Mouse (Mus musculus): ENCODE data around the gene Cdc42se1.

Gene Cdc42se1

DNA sequence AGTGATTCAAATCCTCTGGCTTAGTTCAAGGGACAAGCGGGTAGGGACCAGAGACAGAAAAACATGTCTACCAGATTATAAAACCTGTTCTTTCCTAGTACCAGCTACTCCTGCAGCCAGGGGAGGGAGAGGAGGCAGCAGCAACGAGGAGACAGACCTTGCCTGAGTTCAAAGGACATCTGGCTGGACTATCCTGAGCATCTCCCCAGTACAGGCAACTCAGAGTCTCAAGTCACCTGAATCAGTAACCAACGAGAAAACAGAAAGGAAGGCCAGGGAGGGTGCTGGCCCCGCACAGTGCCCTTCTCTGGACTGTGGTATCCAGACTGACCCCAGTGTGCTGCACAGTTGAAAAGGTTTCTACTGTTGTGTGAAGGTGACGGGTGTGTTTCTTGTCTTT lies 28.4 kb downstream of the Cdc42se1 start:
- DNase-seq = no peak

DNA sequence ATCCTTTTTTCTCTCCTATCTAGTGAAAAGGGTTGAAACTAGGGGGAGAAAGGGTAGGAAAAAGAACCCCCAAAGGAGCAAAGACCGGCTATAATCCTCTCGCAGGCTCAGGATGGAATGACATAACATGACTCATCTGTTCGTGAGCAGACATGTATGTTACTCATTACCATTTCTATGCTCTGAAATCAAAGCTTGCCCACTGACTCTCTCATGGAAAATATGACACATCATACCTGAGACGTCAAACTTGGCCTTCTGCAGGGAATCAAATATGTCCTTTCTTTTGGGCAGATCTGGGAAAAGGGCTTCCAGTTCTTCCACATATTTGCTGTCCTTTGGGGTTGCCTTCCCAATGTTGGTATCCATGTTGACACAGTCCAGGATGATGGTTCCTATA lies 33.4 kb downstream of the Cdc42se1 start:
- DNase-seq = no peak

DNA sequence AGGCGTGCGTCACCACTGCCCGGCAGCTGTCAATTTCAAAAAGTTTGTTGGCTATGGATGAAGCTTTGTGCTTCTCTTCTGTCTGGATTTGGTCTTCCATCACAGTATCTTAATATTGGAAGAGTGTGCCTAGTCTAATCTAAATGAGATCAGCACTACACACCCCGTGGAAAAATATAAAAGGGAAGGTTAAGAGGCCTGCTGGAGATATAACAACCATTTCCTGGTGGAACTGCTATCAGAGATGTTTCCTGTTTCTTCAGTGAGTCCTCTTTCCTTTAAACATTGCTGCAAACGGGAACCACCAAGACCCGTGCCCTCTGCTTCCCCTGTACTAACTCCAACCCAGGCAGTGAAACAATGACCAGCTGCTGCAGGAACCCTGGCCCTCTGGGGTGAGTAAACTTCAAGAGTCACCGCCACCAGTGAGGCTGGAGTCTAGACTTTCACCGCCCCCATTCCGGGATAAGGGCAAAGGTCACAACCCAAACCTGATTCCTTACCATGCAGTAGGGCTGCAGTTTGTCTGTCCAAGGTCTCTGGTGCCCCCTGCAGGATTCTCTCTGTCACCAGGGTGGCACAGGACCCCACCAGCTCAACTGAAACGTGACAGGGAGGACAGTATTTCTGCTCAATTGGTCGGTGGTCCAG lies 34.7 kb downstream of the Cdc42se1 start:
- no peak for DNase-seq

DNA sequence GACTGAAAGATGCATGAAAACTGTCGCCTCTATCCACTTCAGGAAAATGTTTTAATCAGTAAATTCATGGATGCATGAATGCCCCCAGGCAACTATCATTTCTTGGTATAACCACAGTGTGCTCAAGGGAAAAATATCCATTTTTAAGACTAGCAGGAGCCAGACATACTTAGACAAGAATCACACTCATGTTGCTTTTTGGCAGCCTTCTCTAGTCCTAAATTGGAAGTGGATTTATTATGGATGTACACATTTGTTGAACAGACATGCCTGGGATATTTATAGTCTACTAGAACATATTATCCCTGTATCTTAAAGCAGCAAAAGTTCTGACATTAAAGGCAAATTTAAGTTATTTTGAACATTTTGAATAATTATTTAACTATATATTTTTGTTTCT lies 36.2 kb downstream of the Cdc42se1 start:
- DNase-seq = no peak

DNA sequence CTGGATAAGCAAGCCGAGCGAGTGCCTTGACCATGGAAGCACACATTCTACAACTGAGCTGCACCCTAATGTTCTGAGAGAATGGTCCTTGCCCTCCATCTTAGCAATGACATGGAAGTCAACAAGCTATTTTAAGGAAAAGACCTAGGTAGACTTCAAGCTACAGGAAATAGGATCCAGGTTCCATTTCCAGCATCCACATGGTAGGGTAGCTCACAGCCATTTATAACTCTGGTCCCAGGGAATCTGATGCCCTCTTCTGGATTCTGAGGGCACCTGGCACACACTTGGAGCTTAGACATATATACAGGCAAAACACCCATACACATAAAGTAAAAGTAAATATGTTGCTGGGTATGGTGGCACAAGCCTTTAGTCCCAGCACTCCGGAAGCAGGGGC lies 37.5 kb downstream of the Cdc42se1 start:
- no peak for DNase-seq

DNA sequence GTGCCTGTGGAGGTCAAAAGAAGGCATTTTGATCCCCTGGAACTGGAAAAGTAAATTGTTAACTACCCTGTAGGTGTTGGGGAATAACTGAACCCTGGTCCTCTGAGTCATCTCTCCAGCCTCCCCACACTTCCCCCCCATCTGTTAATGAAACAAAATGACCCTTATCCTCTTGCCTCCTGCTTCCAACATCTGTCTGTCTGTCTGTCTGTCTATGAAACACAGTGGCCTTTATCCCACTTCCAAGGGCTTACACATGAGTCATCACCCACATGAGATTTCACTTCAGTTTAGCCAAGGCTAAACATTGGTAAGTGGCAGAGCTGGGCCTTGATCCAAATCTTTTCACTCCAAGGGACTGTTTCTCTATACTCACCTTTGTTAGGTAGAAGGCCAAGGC lies 39.3 kb downstream of the Cdc42se1 start:
- no peak for DNase-seq

DNA sequence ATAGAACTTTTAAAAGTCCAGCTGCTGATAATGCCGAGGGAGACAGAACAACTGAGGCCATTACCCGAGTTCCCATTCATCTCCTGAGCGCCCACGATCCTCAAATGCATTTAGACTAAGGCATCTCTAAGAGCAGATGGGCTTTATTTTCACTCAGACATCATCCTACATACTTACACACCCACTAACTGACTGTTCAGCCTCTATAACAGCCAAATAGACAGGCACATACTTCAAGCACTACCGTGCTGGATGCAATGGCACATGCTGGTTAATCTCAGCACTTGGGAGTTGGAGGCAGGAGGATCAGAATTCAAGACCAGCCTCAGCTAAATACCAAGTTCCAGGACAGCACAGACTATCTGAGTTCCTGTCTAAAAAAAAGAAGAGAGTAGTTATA lies 41.3 kb downstream of the Cdc42se1 start:
- DNase-seq = no peak

DNA sequence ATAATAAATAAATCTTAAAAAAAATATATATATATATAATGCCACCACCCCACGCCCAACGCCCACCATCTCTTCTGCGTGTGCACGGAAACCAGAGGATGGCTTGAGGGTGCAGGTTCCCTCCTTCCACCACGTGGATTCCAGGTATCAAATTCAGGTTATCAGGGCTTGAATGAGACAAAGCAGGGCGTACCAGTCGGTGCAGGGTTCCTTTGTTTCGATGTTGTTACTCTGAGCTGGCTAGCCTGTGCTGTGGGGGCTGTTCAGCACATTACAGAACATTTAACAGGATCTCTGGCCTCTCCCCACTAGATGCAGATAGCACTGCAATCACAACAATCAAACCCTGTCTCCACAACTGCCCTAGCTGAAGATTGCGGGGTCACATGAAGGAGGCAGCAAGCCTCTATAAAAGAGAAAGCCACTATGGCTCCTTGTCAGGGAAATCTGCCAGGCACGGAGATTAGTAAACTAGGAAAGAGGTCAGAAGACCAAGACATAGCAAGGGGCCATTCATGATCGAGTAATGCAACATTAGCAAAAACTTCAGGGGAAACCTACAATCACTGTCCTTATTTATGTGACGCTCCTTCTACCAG lies 42.3 kb downstream of the Cdc42se1 start:
- DNase-seq = no peak

DNA sequence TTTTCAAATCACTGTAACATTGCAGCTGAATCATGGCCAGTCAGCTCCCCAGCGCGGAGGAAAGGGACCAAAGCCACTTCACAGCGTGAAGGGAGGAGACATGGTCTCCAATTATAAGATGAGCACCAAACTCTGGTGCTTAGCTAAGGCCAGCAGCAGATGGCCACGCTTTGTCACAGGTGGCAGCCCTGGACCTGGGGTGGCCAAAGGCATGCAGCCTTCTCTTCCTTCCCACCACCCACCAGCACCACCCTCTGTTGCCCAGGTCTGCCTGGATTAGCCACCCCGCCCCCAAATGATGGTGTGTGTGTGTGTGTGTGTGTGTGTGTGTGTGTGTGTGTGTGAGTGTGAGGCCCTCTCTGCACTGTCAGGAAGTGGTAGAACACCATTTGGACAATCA lies 44.9 kb downstream of the Cdc42se1 start:
- DNase-seq = peak; percentile 92

DNA sequence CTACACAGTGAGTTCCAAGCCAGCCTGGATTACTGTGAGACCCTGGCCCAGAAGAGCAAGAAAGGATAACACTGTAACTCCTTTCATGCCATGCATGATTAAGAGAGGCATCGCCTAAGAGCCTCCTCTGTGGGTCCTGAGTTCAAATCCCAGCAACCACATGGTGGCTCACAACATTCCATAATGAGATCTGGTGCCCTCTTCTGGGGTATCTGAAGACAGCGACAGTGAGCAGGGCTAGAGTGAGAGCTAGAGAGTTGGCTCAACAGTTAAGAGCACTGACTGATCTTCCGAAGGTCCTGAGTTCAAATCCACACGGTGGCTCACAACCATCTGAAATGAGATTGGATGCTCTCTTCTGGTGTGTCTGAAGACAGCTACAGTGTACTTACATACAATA lies 45.9 kb downstream of the Cdc42se1 start:
- DNase-seq = no peak

DNA sequence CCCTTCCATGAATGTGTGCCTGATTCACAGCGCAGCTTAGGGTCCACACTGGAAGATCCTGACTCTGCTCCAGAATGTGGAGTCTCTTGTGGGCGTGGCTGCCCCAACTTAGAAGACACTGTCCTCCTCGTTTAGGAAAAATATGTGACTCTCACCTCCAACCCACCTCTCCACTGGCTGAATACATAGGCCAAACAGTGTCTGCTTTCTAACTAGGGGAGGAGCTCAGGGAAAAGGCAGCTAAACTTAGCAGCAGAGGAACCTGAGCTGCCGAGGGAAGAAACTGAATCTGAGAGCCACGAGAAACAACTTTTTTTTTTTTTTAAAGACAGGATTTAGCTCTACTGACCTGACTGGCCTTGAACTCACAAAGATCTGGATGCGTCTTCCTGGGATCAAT lies 46.6 kb downstream of the Cdc42se1 start:
- DNase-seq = no peak

DNA sequence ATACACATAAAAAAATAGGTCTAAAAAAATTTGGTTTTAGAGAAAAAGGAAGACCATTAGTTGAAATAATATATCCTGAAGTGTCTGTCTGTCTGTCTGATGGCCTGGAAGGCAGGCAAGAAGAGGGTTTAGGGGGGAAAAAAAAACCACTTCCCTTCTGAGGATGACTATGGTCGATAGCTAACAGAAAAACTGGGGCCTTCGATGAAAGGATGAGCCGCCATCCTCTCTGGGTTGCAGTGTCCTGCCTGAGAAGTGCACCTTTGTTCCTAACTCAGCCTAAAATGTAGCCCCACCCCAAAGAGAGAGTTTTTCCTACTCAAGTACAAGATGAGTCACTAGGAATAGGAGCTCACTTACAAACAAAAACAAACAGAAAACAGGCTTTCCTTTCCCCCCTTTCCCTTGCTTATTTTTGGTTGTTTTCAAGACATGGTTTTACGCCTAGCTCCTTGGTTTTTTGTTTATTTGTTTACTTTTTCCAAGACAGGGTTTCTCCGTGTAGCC lies 47.9 kb downstream of the Cdc42se1 start:
- no peak for DNase-seq

DNA sequence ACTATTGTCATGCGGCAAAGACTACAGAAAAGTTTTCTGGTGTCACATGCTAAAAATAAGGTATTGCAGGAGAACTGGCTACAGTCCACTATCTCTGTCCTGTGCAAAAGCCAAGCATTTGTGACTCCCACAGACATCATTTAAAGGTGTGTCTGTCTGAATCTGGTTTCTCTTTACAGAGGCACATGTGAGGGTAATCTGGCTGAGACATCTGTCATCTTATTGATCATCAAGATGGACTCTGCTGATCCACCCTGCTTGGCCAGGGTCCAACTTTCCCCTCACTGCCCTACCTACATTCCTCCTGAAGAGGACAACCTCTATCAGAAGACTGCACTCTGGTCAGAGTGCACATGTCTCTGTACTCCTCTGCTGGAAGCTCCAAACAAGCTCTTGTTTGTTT lies 48.6 kb downstream of the Cdc42se1 start:
- DNase-seq = no peak

DNA sequence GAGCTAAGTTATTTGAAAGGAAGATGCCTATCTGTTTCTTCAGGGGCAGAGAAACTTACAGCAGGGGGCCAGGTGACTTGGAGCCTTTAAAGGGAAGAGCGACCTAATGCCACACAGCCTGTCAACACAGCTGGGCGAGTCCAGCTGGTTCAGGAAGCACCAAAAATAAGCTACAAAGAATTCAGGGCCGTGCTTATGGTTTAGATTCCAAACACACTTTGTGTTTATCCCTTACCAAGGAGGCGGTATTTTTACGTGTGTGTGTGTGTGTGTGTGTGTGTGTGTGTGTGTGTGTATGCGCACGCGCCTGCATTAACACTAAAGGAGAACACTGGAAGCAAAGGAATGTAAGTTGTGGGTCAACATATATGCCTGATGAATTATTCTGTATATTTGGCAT lies 52.2 kb downstream of the Cdc42se1 start:
- no peak for DNase-seq

DNA sequence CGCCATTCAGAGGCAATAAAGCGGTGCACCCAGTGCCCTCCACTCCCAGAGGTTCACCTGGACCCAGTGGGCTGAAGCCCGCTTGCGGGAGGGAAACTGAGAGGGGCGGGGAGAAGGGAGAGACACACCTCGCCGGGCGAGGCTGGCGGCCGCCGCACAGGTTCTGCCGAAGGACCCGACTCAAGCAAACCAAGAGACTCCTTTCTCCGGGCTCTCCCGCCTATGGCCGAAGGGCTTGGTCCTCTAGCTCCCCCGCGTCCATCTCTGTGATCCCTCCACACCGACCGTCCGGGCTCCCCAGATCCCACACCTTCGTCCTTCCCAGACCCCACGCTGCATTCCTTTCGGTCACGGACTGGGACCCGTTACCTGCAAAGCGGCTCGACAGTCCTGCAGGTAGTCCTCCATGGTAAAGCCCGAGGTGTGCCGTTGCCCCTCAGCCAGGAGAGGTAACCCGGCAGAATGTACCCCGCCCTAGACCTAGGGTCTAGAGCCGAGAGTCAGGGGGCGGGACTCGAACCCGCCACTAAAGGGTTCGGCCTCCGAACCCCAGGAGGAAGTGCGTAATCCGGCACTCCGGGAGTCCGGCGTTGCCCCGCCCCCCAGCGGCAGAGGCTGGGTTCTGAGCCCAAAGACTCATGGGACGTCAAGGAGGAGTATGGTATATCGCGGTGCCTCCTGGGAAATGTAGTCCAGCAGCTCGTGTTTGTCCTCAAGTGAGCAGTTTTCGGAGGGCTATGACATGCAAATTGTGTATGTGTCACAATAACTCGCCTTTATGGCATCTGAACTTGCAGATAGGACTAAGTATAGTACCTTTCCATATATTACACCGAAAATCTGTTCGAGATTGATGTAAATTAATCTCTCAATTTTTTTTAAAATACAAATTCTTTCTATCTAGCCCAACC lies 52.9 kb downstream of the Cdc42se1 start, which contains the start of the genes Mindy1 and Prune1:
Gene Mindy1, plus strand, starts transcription at position 130 of the 911 bp plus-strand sequence.
Gene Prune1, minus strand, starts transcription at position 861 of the 911 bp plus-strand sequence.
- DNase-seq = peak; percentile 98

DNA sequence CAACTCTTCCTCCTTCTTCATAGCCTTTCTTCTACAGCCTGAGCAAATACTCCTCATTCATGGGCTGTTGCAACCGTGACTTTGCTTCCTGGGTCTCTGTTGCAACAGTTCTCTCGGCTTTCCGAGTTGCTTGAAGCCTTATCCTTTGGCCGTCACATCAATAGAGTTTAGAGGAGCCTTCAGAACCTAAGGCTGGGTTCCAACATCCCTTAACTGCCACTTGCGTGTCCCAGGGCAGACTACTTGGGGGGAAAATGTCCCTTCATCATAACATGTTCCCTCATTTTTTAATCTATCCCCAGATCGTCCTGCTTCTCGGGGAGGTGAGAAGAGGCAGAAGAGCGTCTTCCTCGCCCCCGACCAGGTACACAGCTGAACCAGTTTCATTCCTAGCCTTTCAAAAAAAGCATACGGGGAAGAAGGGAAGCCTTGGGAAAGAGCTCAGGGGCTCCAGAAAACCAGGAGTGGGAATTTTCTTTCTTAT lies 53.9 kb downstream of the Cdc42se1 start:
- DNase-seq = no peak

DNA sequence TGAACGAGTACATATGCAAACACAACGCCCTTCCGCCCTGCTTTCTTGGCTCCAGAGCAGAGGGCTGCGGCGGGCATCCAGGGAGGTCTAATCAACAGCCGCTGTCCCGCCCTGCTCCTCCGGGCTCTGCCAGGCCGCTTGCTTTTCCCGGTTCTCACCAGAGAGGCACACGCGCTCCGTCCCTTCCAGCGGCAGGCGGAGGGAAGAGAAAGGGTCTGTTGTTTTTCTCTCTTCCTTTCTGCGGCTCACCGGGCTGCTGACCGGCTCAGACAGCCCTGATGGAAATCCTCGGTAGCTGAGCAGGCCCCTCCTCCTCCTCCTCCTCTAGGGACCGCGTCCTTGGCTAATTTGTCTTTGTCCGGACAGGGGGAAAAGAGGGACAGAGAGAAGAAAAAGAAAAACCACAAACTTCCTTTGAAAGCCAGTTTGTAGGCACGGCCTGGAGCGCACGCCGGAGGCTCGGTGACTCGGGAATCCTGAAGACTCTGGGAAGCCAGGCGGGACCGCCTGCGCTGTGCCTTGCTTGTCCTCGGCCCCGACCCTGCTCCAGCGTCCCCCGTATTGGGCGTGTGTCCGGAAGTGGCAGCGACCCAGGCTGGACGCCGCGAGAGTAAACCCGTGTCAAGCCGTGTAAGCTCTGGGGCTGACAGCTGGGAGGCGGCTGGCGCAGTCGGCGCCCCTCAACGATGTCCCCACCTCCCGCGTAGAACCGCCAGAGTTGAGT lies 54.5 kb downstream of the Cdc42se1 start:
- peak; percentile 78 for DNase-seq

DNA sequence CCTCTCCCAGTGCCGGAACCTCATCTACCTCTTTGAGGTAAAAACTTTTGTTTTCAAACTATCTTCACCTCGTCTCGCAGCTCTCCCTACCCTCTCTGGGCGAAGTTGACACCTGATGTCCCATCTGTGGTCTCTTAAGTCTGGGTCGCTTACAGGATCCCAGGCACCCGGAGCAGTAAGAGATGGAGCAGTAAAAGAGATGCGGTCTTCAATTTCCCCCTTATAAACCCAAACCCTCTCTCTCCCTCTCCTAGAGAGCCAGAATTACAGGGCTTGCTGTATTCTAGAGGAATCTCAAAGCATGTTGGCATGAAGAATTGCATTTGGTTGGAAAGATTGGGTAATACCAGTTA lies 55.0 kb downstream of the Cdc42se1 start:
- DNase-seq = no peak

DNA sequence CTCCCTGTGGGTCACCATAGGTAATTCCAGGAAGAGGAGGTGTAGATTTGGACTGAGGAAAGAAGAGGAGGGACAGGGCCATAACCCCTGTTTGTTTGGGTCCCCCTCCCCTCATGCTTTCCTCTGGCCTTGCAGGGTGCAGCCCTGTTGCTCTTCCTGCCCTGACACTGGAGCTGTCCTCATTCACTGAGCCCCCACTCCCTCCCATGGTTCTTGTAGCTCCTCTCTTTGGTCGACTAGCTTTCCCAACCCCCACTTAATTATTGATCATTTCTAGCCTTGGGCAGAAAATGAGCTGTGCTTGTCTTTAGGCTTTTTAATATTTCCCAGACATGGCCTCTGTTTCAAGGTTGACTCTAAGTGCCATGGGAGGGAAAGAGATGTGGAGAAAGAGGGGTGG lies 55.5 kb downstream of the Cdc42se1 start:
- DNase-seq = no peak

DNA sequence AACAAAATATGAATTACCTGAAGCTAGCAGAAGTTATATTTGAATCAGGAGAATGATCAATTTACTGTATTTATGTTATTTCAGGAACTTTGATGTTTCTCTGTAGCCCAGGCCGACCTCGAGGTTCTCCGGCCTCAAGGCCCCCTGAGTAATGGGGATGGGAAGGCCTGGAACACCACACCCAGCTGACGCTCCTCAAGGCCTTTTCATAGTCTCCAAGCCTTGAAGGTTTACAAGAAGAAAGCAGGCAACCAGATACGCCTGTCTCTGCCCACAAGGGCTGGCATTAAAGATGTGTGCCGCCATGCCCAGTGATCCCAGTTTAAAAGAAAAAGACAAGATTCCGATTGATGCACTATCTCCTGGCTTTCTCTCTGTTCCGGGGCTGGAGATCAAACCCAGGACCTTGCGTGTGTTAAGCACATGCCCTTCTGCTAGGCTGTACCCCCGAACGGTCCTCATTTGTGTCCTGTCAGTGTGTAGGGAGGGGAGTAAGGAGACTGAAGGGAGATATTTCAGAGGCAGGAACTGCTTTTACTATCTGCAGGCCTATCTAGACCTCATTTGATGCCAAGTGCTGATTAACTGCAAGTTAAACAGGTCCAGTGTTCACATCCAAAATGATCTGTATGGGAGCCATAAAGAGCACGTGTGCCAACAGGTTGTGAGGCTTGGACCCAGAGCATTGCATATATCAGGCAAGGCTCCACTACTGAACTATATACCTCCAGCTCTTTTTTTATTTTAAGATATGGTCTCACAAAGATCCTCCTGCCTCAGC lies 56.2 kb downstream of the Cdc42se1 start:
- DNase-seq = no peak

DNA sequence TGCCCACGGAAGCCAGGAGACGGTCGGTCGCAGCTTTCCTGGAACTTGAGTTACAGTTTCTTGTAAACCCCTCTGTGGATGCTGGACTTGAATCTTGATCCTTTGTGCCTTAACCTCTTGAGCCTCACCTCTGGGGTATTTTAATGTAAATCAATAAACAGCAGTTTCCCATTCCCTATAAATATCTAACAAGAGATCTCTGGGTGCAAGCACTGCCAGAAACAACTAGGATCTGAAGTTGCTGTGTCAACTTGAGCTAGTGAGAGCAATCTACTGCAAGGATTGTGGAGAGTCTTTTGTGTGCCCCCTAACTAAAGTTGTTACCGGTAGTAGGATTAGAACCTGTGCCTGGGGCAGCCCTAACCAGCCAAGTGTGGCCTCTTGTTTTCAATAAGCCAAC lies 56.9 kb downstream of the Cdc42se1 start:
- DNase-seq = no peak
